Mouse (Mus musculus): ENCODE measurements around the gene Chkb.

The Chkb gene

DNA sequence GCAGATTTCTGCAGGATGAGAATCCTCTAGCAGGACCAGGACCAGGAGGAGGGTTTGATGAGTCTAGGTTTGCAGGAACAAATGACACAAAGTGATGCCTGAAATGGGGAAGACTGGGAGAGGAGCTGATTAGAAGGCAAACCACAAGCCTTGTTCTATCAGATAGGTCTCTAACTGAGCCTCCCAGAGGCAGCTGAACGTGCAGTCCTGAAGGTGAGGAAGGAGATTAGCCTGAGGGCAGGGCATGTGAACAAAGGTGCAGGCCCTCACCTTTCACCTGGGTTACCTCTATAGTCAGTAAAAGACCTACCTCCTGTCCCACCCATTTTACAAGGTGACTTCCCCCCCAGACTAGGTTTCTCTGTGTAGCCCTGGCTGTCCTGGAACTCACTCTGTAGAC is 30.0 kb downstream of the Chkb start:
- DNase-seq (ENCODE audit: low spot score) = no peak

DNA sequence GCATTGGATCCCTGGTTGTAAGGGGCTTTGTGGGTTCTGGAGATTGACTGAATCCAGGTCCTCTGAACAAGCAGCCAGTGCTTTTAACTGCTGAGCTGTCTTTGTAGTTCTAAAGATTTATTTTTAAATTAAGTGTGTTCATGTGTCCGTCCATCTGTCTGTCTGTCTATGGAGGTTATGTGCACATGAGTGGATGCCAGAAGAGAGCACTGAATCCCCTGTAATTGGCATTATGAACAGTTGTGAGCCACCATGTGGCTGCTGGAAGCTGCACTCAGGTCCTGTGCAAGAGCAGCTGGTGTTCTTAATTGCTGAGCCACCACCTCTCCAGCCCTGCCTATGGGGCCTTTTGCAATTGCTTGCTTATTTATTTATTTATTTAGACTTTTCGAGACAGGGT is 31.6 kb downstream of the Chkb start:
- no peak for DNase-seq (ENCODE audit: low spot score)

DNA sequence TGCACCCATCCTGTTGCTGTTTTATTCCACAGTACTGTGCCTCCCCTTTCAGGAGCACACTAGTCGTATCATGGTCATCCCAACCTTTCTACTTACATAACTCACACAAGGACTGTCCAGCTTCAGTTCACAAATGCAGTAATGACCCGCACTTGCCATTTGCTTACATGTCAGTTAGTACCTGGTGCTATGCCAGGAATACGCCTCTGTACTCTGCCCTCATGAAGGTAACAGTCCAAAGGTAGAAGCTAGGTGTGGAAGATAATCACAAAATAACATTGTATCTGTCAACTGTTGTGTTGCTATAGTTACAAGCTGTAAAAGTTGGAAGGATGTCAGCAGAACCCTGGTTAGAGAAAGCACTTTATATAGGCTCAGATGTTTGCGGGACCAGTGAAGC is 32.8 kb downstream of the Chkb start:
- no peak for DNase-seq (ENCODE audit: low spot score)

DNA sequence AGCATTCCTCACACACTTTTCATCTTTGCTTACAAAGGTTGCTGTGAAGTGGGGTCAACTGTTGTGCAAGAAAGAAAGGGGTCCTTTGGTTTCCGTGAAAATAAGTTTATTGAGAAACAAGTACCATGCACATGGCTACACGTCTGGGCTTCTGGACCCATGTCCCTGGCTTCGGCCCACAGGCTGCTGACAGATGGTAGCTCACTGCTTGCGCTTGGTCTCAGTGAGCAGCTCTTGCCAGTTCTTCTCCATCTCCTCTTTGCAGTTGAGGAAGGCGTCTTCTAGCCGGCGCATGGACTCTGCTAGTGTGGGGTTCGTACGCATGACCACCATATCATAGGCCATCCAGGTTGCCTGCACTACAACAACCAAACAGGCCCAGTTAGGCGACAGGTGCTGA is 39.6 kb downstream of the Chkb start:
- no peak for DNase-seq (ENCODE audit: low spot score)

DNA sequence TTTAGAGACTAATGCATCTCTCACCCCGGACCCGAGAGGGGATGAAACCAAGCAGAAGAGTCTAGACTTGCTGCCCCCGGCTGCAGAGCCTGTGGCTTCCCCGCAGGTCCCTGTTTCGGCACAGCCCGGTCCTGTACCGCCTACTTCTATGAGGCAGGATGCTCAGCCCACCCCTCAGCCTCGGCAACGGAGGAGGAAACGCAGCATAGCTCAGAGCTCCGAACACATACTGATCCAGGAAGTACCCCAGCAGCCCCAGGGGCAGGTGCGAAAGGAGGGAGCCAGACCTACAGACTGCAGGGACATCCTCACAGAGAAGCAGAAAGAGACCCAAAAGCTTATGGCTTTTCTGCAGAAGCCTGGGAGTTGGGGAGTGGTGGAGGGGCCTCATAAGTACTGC is 42.6 kb downstream of the Chkb start:
- no peak for DNase-seq (ENCODE audit: low spot score)

DNA sequence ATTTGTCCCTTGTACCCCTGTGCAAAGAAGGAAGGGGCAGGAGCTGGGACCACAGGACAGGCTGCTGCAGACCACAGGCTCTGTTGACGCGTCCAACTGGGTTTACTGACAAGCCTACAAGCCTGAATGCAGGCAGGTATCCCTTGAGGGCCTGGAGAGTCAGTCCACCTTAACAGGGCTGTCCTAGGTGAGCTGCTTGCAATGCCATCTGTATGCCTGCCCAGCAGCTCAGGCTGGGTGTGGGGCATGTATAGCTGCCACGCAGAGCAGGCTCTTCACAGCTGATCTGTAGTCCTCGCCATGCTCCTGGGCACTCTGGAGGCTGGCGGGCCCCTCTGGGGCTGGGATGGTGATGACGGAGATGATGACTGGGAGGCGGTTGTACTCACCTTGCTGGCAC is 45.1 kb downstream of the Chkb start, which contains the start of gene Klhdc7b:
TSS of gene Klhdc7b (plus strand) at position 301 of the 400 bp plus-strand sequence.
- no peak for DNase-seq (ENCODE audit: low spot score)

DNA sequence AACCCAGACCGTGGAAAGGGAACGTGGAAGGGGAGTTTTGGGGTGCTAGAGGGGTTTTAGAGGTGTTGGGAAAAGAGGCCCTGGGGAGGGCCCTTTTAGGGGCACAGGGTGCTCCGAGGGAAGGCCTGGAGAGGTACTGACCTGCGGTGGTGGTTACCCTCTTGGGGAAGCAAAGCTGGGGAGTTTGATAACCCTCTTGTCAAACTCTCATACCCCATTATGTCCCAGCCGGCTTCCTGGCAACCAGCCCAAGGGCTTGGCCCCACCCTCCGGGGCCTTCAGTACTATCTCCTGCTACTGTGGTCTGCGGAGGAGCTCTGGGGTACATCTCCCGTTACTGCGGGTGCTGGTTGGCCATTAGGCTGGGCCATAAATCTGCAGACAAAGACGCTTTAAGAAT is 50.3 kb downstream of the Chkb start:
- no peak for DNase-seq (ENCODE audit: low spot score)

DNA sequence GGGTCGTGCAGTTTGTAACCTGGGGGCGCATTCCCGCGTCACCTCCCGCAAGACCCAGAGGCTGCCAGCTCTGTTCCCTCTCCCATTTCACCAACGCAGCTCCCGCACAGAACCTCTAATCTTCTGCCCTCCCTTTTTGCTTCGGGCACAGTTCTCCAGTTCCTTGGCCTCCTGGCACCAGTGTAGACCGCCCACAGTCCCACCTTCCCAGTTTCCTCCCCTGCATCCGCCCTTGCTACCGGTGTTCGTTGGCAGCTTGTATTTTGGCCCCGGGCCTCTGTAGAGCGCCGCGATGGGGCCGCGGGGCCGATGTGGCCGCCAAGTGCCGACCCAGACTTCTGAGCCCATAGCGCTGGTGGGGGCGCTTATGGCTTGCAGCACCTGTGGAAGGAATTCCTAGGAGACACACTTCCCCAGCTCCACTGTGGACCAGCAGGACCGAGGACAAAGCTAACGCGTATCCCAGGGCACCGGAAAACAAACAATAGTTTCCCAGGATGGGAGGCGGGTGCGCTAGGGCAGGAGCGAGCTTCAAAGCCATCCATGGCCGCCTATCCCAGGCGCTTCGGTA is 50.8 kb downstream of the Chkb start, which contains the start of gene Odf3b:
TSS of gene Odf3b (minus strand) at position 452 of the 571 bp plus-strand sequence.
- peak; percentile 42 for DNase-seq (ENCODE audit: low spot score)

DNA sequence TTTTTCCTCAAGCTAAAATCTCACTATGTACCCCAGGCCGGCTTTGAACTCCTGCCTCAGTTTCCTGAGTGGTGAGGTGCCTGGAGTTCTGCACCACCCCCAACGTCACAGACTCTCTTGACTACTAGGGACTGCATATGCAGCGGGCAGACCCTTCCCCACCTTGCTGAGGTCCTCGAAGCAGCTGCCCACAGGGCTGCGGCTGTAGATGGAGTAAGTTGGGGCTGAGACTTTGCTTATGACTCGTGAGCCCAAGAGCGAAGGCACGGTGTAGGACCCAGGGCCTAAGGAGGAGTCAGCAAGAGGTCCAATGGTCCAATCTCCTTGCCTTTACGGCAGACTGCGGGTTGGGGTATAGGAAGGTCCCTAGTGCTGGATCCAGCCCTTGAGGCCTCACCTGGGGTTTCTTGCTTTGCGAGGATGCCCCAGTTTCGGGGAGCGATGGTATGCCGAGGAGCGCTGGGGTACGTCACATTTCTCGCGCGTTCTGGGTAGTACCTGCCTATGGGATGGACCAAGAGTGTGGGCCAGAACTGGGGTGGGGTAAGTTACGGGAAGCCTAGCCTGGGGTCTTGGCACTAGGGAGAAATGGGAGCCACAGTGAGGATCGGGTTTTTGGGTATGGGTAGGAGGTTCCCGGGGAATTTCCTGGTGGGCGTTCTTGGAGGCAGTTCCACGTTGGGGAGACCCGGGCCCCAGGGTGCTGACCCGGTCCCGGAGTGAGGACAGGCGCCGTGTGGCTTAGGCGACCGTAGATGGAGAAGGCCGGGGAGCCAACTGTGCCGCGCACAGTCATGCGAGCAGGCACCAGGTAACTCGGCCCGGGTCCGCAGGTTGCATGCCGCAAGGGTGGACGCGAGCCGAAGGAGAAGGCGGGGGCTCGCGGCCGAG is 51.5 kb downstream of the Chkb start:
- DNase-seq (ENCODE audit: low spot score) = no peak

DNA sequence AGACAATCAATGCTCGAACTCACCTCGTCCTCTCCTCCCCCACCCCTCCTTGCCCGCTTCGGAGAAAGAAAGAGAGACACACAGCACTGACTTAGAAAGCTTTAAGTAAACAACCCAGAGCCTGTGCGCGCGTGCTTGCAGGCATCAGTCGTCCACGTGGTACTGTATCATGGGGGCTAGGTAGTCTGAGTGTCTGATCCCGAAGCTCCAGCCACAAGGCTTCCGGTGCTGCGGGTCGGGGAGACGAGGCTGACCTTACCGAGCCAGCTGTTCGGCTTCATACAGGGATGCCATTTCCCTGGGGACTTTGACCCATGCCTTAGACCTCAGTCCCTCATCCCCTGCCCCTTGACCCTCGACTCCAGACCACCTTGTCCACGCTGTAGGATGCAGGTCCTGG is 52.3 kb downstream of the Chkb start:
- DNase-seq (ENCODE audit: low spot score) = no peak

DNA sequence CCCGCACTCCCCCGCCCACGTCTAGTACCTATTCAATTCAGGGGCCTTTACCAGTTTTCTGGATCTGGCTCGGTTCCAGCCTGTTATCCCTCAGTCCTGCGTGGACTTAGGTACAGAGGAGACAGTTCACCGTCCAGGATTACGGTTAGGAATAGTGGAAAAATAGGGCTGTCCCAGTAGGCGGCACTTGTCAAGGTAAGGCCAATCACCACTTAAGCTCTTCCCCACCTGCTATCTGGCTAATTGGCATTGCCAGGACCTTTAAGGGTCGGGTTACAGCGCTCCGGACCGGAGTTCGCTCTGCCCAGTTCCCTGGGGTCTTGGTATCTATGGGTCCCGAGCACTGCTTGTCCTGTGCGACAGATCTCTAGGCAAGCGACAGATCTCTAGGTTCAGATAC is 52.8 kb downstream of the Chkb start, which contains the start of gene Tymp:
TSS of gene Tymp (minus strand) at position 83 of the 400 bp plus-strand sequence.
- DNase-seq (ENCODE audit: low spot score) = no peak
